Mouse (Mus musculus) stomach, postnatal 0 days (tissue): ENCODE results near the gene Gchfr. TPM values are rescaled to one million over a fixed set of nuclear protein-coding genes. Genes with fewer than 3 reads are reported as not detected.

Experiments used
- ATAC-seq: fragments of 200-750 bp; cut with Nextera tagmentation; 2 replicates; pipeline ENCODE4 v1.8.0; 2017; ENCODE audit not compliant: low FRiP score, low TSS enrichment
- DNase-seq: peaks from one replicate; pipeline ENCODE4 v3.0.0-alpha.2; 2016; ENCODE audit warnings: low spot score
- H3K27ac ChIP-seq: fragments of 300-500 bp; sonication (generic); replicated peaks from 2 replicates; pipeline ENCODE4 v1.5.1; 2014; ENCODE audit warnings: mild to moderate bottlenecking, control low read depth
- H3K27me3 ChIP-seq: fragments of 300-500 bp; sonication (generic); 2 replicates; pipeline ENCODE4 v1.6.1; 2014; ENCODE audit warnings: low read length; ENCODE audit not compliant: control insufficient read depth, insufficient read depth
- H3K36me3 ChIP-seq: fragments of 300-500 bp; sonication (generic); 2 replicates; pipeline ENCODE4 v1.6.1; 2014; ENCODE audit warnings: low read length, mixed read lengths; ENCODE audit not compliant: control insufficient read depth, insufficient read depth
- H3K4me1 ChIP-seq: fragments of 300-500 bp; sonication (generic); replicated peaks from 2 replicates; pipeline ENCODE4 v1.6.1; 2014; ENCODE audit warnings: antibody characterized with exemption; ENCODE audit not compliant: control insufficient read depth, insufficient read depth
- H3K4me2 ChIP-seq: fragments of 300-500 bp; sonication (generic); replicated peaks from 2 replicates; pipeline ENCODE4 v1.6.1; 2014; ENCODE audit warnings: low read depth, mild to moderate bottlenecking, control low read depth, moderate library complexity
- H3K4me3 ChIP-seq: fragments of 300-500 bp; sonication (generic); 2 replicates; pipeline ENCODE4 v1.5.1; 2014; ENCODE audit warnings: low read depth, low read length, control low read depth
- H3K9ac ChIP-seq: fragments of 300-500 bp; sonication (generic); 2 replicates; pipeline ENCODE4 v1.6.1; 2014; ENCODE audit warnings: mild to moderate bottlenecking, low read length, control low read depth, mixed read lengths
- H3K9me3 ChIP-seq: fragments of 300-500 bp; sonication (generic); 2 replicates; pipeline ENCODE4 v1.6.1; 2016; ENCODE audit warnings: low read length; ENCODE audit not compliant: control insufficient read depth
- CTCF ChIP-seq: IDR thresholded peaks from 2 replicates; pipeline ENCODE4 v1.5.1; 2016; ENCODE audit warnings: antibody characterized with exemption, low read depth, mild to moderate bottlenecking, moderate library complexity
- EP300 ChIP-seq: optimal IDR thresholded peaks from 2 replicates; pipeline ENCODE3; 2016; ENCODE audit warnings: antibody characterized with exemption
- WGBS: fragments of 180-500 bp; shearing (Covaris S2); extraction: QIAGEN DNeasy Blood & Tissue Kit; methylation state at CpG from one replicate; pipeline ENCODE4 v1.1.7; 2014; 5-methylcytosine and 5-hydroxymethylcytosine counted together
- polyA plus RNA-seq: library from polyadenylated mRNA; unstranded; fragments of >200 nt; fragmentation: Nextera tagmentation; extraction: Ambion mirVana; gene quantifications from 2 replicates; pipeline ENCODE4 v1.2.1, GENCODE M21; 2015

Gchfr gene
- polyA plus RNA-seq, 1 experiment from 2014 or later: 1.3 TPM

GRCm38 (mm10) chr2:119167866-119168256, 288 bp downstream of the Gchfr start:
- H3K27ac ChIP-seq: no peak overlapping the region
- DNase-seq (no peak), ATAC-seq (no peak; the same call in 1 of the 2 replicates)
- H3K9ac ChIP-seq: peak overlapping the region; percentile 52
- H3K36me3 ChIP-seq: no peaks in the 10 kb centered on the region
- no peaks in the 10 kb centered on the region for H3K9me3 ChIP-seq
- no peaks in the 10 kb centered on the region for H3K27me3 ChIP-seq
- 5% methylated on average over 26 of the region's 26 CpGs for WGBS
- no peaks in the 10 kb centered on the region for H3K4me1 ChIP-seq
- H3K4me2 ChIP-seq: peak overlapping the region; percentile 96
- H3K4me3 ChIP-seq: peak overlapping the region; percentile 50
- TF ChIP-seq EP300 (no peak), CTCF (no peak)

- Histone ChIP-seq H3K4me1 (0 out of 2 replicates have a peak, but pooled peaks cover 2% of the 10 kb centered on the region), H3K27ac (no peak overlapping the region), H3K4me2 (no peak overlapping the region), H3K36me3 (no peaks in the 10 kb centered on the region), H3K9me3 (no peaks in the 10 kb centered on the region), H3K4me3 (no peak overlapping the region), H3K9ac (no peak overlapping the region), H3K27me3 (no peaks in the 10 kb centered on the region)
- ATAC-seq (no peak), DNase-seq (no peak)
- WGBS: 88% methylated on average over 2 of the region's 2 CpGs
- TF ChIP-seq CTCF: no peak
- TF ChIP-seq EP300: no peak
These were observed 2.7 kb downstream of the Gchfr start for GRCm38 (mm10) chr2:119170282-119170681.

- Histone ChIP-seq H3K4me1 (0 out of 2 replicates have a peak, but pooled peaks cover 2% of the 10 kb centered on the region), H3K4me3 (no peak overlapping the region), H3K27me3 (no peaks in the 10 kb centered on the region), H3K36me3 (peaks cover under 1% of the 10 kb centered on the region; the same call in 1 of the 2 replicates), H3K27ac (no peak overlapping the region; the same call in 1 of the 2 replicates), H3K9me3 (no peaks in the 10 kb centered on the region), H3K4me2 (no peak overlapping the region), H3K9ac (no peak overlapping the region)
- DNase-seq (no peak), ATAC-seq (no peak)
- TF ChIP-seq CTCF (no peak), EP300 (no peak)
- 63% methylated on average over 8 of the region's 8 CpGs for WGBS
These were observed 4.0 kb downstream of the Gchfr start for GRCm38 (mm10) chr2:119171574-119171973.

- no peak overlapping the region for H3K27ac ChIP-seq
- no peaks in the 10 kb centered on the region for H3K9me3 ChIP-seq
- ATAC-seq (no peak), DNase-seq (no peak)
- TF ChIP-seq EP300: no peak
- no peak for TF ChIP-seq CTCF
- peaks cover 3% of the 10 kb centered on the region; the same call in 1 of the 2 replicates for H3K36me3 ChIP-seq
- no peak overlapping the region for H3K9ac ChIP-seq
- H3K4me3 ChIP-seq: no peak overlapping the region
- 0 out of 2 replicates have a peak, but pooled peaks cover 2% of the 10 kb centered on the region for H3K4me1 ChIP-seq
- H3K27me3 ChIP-seq: no peaks in the 10 kb centered on the region
- no peak overlapping the region for H3K4me2 ChIP-seq
- 85% methylated on average over 7 of the region's 7 CpGs for WGBS
These were observed 4.9 kb downstream of the Gchfr start for GRCm38 (mm10) chr2:119172446-119172845.

- H3K4me2 ChIP-seq: no peak overlapping the region
- H3K27me3 ChIP-seq: no peaks in the 10 kb centered on the region
- H3K4me1 ChIP-seq: 0 out of 2 replicates have a peak, but pooled peaks cover 2% of the 10 kb centered on the region
- H3K9ac ChIP-seq: no peak overlapping the region; the same call in 1 of the 2 replicates
- ATAC-seq (no peak; the same call in 1 of the 2 replicates), DNase-seq (peak; percentile 50)
- H3K36me3 ChIP-seq: peaks cover 3% of the 10 kb centered on the region; the same call in 1 of the 2 replicates
- WGBS: 26% methylated on average over 13 of the region's 13 CpGs
- no peak for TF ChIP-seq EP300
- no peak for TF ChIP-seq CTCF
- H3K9me3 ChIP-seq: no peaks in the 10 kb centered on the region
- peak overlapping the region; percentile 61 for H3K27ac ChIP-seq
- no peak overlapping the region for H3K4me3 ChIP-seq
These were observed 5.4 kb downstream of the Gchfr start for GRCm38 (mm10) chr2:119172862-119173576.
